Mouse (Mus musculus): ENCODE results near the gene Enah. TPM values are rescaled to one million over a fixed set of nuclear protein-coding genes. Genes with fewer than 3 reads are reported as not detected.

Enah gene
- polyA plus RNA-seq (2015; fragmentation: Nextera tagmentation; extraction: Ambion mirVana) = 16.8 and 18.6 TPM in 2 replicates

- Histone ChIP-seq H3K9me3 (replicated peaks) (no peaks in the 10 kb centered on the region), H3K27me3 (no peaks in the 10 kb centered on the region), H3K27ac (peak within 1 kb of the TSS; percentile 96), H3K36me3 (no peaks in the 10 kb centered on the region), H3K4me3 (peak within 1 kb of the TSS; percentile 68), H3K4me2 (peak within 1 kb of the TSS; percentile 87), H3K4me1 (replicated peaks) (peaks cover 26% of the 10 kb centered on the region), H3K9ac (peak within 1 kb of the TSS; percentile 91)
- WGBS = under 1% methylated on average over 48 of the region's 109 CpGs
- peak; percentile 84 for ATAC-seq (replicated peaks; ENCODE audit: insufficient number of reproducible peaks, insufficient read depth, low FRiP score, low read depth)
Measured at GRCm38 (mm10) chr1:182019926-182020801, at the start of gene Enah. Enah (minus strand) TSS chr1:182019990.

- no peaks in the 10 kb centered on the region for H3K9me3 ChIP-seq (replicated peaks)
- WGBS = 61% methylated on average over 7 of the region's 7 CpGs
- no peak overlapping the region for H3K9ac ChIP-seq
- peaks cover 6% of the 10 kb centered on the region; the same call in 1 of the 2 replicates for H3K4me1 ChIP-seq (replicated peaks)
- no peak overlapping the region for H3K27ac ChIP-seq
- H3K4me2 ChIP-seq = no peak overlapping the region
- H3K36me3 ChIP-seq = no peaks in the 10 kb centered on the region
- ATAC-seq (replicated peaks; ENCODE audit: insufficient number of reproducible peaks, insufficient read depth, low FRiP score, low read depth) = no peak
- no peaks in the 10 kb centered on the region; the same call in 1 of the 2 replicates for H3K27me3 ChIP-seq
- no peak overlapping the region for H3K4me3 ChIP-seq
Measured at GRCm38 (mm10) chr1:182068136-182068535, 48.3 kb upstream of the Enah start.

- WGBS = 62% methylated on average over 9 of the region's 9 CpGs
Measured at GRCm38 (mm10) chr1:182066527-182067465, 47.0 kb upstream of the Enah start.

GRCm38 (mm10) chr1:182063716-182064115 is 43.9 kb upstream of the Enah start:
- WGBS = 60% methylated on average over 8 of the region's 8 CpGs

More at GRCm38 (mm10) chr1:182066527-182067465, 47.0 kb upstream of the Enah start:
- Histone ChIP-seq H3K9ac (no peak overlapping the region), H3K4me1 (replicated peaks) (peaks cover 6% of the 10 kb centered on the region; the same call in 1 of the 2 replicates), H3K36me3 (no peaks in the 10 kb centered on the region), H3K9me3 (replicated peaks) (no peaks in the 10 kb centered on the region), H3K4me2 (no peak overlapping the region), H3K4me3 (no peak overlapping the region), H3K27ac (no peak overlapping the region), H3K27me3 (no peaks in the 10 kb centered on the region; the same call in 1 of the 2 replicates)
- no peak for ATAC-seq (replicated peaks; ENCODE audit: insufficient number of reproducible peaks, insufficient read depth, low FRiP score, low read depth)

GRCm38 (mm10) chr1:182062801-182063200 is 43.0 kb upstream of the Enah start:
- Histone ChIP-seq H3K4me1 (replicated peaks) (peaks cover 6% of the 10 kb centered on the region; the same call in 1 of the 2 replicates), H3K4me2 (no peak overlapping the region), H3K27ac (no peak overlapping the region), H3K9me3 (replicated peaks) (no peaks in the 10 kb centered on the region), H3K4me3 (no peak overlapping the region), H3K9ac (no peak overlapping the region), H3K27me3 (no peaks in the 10 kb centered on the region; the same call in 1 of the 2 replicates), H3K36me3 (no peaks in the 10 kb centered on the region)
- no peak for ATAC-seq (replicated peaks; ENCODE audit: insufficient number of reproducible peaks, insufficient read depth, low FRiP score, low read depth)
- WGBS = 92% methylated on average over 8 of the region's 8 CpGs

More at GRCm38 (mm10) chr1:182063716-182064115, 43.9 kb upstream of the Enah start:
- Histone ChIP-seq H3K9ac (no peak overlapping the region), H3K4me2 (no peak overlapping the region), H3K9me3 (replicated peaks) (no peaks in the 10 kb centered on the region), H3K27me3 (no peaks in the 10 kb centered on the region; the same call in 1 of the 2 replicates), H3K36me3 (no peaks in the 10 kb centered on the region), H3K4me3 (no peak overlapping the region), H3K27ac (no peak overlapping the region), H3K4me1 (replicated peaks) (peaks cover 6% of the 10 kb centered on the region; the same call in 1 of the 2 replicates)
- no peak for ATAC-seq (replicated peaks; ENCODE audit: insufficient number of reproducible peaks, insufficient read depth, low FRiP score, low read depth)

GRCm38 (mm10) chr1:182061203-182061602 is 41.4 kb upstream of the Enah start:
- Histone ChIP-seq H3K4me1 (replicated peaks) (peaks cover 6% of the 10 kb centered on the region), H3K4me3 (no peak overlapping the region), H3K36me3 (no peaks in the 10 kb centered on the region), H3K9me3 (replicated peaks) (no peaks in the 10 kb centered on the region), H3K27me3 (no peaks in the 10 kb centered on the region; the same call in 1 of the 2 replicates), H3K4me2 (no peak overlapping the region), H3K9ac (no peak overlapping the region), H3K27ac (no peak overlapping the region)
- 75% methylated on average over 4 of the region's 4 CpGs for WGBS
- ATAC-seq (replicated peaks; ENCODE audit: insufficient number of reproducible peaks, insufficient read depth, low FRiP score, low read depth) = no peak

- WGBS = 77% methylated on average over 5 of the region's 5 CpGs
- no peak overlapping the region for H3K4me3 ChIP-seq
- no peaks in the 10 kb centered on the region for H3K9me3 ChIP-seq (replicated peaks)
- H3K4me1 ChIP-seq (replicated peaks) = peaks cover 15% of the 10 kb centered on the region
- H3K9ac ChIP-seq = no peak overlapping the region
- no peak overlapping the region for H3K27ac ChIP-seq
- no peaks in the 10 kb centered on the region for H3K27me3 ChIP-seq
- no peak for ATAC-seq (replicated peaks; ENCODE audit: insufficient number of reproducible peaks, insufficient read depth, low FRiP score, low read depth)
- no peaks in the 10 kb centered on the region for H3K36me3 ChIP-seq
- H3K4me2 ChIP-seq = no peak overlapping the region
Measured at GRCm38 (mm10) chr1:182059806-182060205, 40.0 kb upstream of the Enah start.

- H3K9ac ChIP-seq = no peak overlapping the region
- 70% methylated on average over 6 of the region's 6 CpGs for WGBS
- H3K27me3 ChIP-seq = no peaks in the 10 kb centered on the region
- ATAC-seq (replicated peaks; ENCODE audit: insufficient number of reproducible peaks, insufficient read depth, low FRiP score, low read depth) = no peak
- H3K4me1 ChIP-seq (replicated peaks) = peaks cover 16% of the 10 kb centered on the region
- H3K36me3 ChIP-seq = no peaks in the 10 kb centered on the region
- H3K9me3 ChIP-seq (replicated peaks) = no peaks in the 10 kb centered on the region
- no peak overlapping the region for H3K4me2 ChIP-seq
- H3K27ac ChIP-seq = no peak overlapping the region
- no peak overlapping the region for H3K4me3 ChIP-seq
Measured at GRCm38 (mm10) chr1:182057998-182058397, 38.2 kb upstream of the Enah start.

GRCm38 (mm10) chr1:182055122-182055521 is 35.3 kb upstream of the Enah start:
- Histone ChIP-seq H3K4me1 (replicated peaks) (peaks cover 21% of the 10 kb centered on the region), H3K9me3 (replicated peaks) (no peaks in the 10 kb centered on the region), H3K9ac (no peak overlapping the region), H3K4me2 (no peak overlapping the region), H3K36me3 (no peaks in the 10 kb centered on the region), H3K4me3 (no peak overlapping the region), H3K27ac (peak overlapping the region; percentile 46; the same call in 1 of the 2 replicates), H3K27me3 (no peaks in the 10 kb centered on the region)
- ATAC-seq (replicated peaks; ENCODE audit: insufficient number of reproducible peaks, insufficient read depth, low FRiP score, low read depth) = no peak
- WGBS = 28% methylated on average over 9 of the region's 9 CpGs

GRCm38 (mm10) chr1:182054651-182055050 is 34.9 kb upstream of the Enah start:
- no peak overlapping the region for H3K4me2 ChIP-seq
- peak overlapping the region; percentile 46; the same call in 1 of the 2 replicates for H3K27ac ChIP-seq
- H3K9ac ChIP-seq = no peak overlapping the region
- no peaks in the 10 kb centered on the region for H3K36me3 ChIP-seq
- H3K9me3 ChIP-seq (replicated peaks) = no peaks in the 10 kb centered on the region
- H3K4me1 ChIP-seq (replicated peaks) = peaks cover 21% of the 10 kb centered on the region
- WGBS = 77% methylated on average over 6 of the region's 6 CpGs
- no peaks in the 10 kb centered on the region for H3K27me3 ChIP-seq
- no peak overlapping the region for H3K4me3 ChIP-seq
- ATAC-seq (replicated peaks; ENCODE audit: insufficient number of reproducible peaks, insufficient read depth, low FRiP score, low read depth) = no peak

GRCm38 (mm10) chr1:182052973-182053372 is 33.2 kb upstream of the Enah start:
- Histone ChIP-seq H3K36me3 (no peaks in the 10 kb centered on the region), H3K9me3 (replicated peaks) (no peaks in the 10 kb centered on the region), H3K4me1 (replicated peaks) (peaks cover 21% of the 10 kb centered on the region), H3K4me3 (no peak overlapping the region), H3K27ac (peak overlapping the region; percentile 54), H3K9ac (no peak overlapping the region), H3K27me3 (no peaks in the 10 kb centered on the region), H3K4me2 (no peak overlapping the region)
- no peak for ATAC-seq (replicated peaks; ENCODE audit: insufficient number of reproducible peaks, insufficient read depth, low FRiP score, low read depth)
- WGBS = 67% methylated on average over 10 of the region's 10 CpGs
